Mouse (Mus musculus) thymus, adult 2 months (tissue): ENCODE results near the gene Sec61a1. TPM values are rescaled to one million over a fixed set of nuclear protein-coding genes. Genes with fewer than 3 reads are reported as not detected.

Source experiments
- DNase-seq: peaks from one replicate; pipeline ENCODE4 v3.0.0; 2021
- H3K27ac ChIP-seq: fragments of 200-500 bp; 2 replicates; pipeline ENCODE4 v1.5.1; 2012; ENCODE audit warnings: low read length, control low read depth; ENCODE audit not compliant: control insufficient read depth, insufficient read depth
- H3K27me3 ChIP-seq: fragments of 200-500 bp; 2 replicates; pipeline ENCODE4 v1.6.1; 2012; ENCODE audit warnings: mild to moderate bottlenecking, low read length, moderate library complexity, mixed read lengths; ENCODE audit not compliant: control insufficient read depth, insufficient read depth
- H3K36me3 ChIP-seq: fragments of 200-500 bp; 2 replicates; pipeline ENCODE4 v1.6.1; 2012; ENCODE audit warnings: mild to moderate bottlenecking, low read length, moderate library complexity; ENCODE audit not compliant: control insufficient read depth, insufficient read depth
- H3K4me1 ChIP-seq: fragments of 200-500 bp; replicated peaks from 2 replicates; pipeline ENCODE4 v1.6.1; 2012; ENCODE audit warnings: low read length; ENCODE audit not compliant: control insufficient read depth, insufficient read depth
- H3K4me3 ChIP-seq: fragments of 200-500 bp; 2 replicates; pipeline ENCODE4 v1.5.1; 2012; ENCODE audit warnings: mild to moderate bottlenecking, low read length, control low read depth, moderate library complexity; ENCODE audit not compliant: control insufficient read depth, insufficient read depth
- CTCF ChIP-seq: fragments of 200-500 bp; IDR thresholded peaks from 2 replicates; pipeline ENCODE4 v1.5.1; 2012; ENCODE audit warnings: mild to moderate bottlenecking, control low read depth, low read length, moderate library complexity, borderline replicate concordance; ENCODE audit not compliant: control insufficient read depth, poor library complexity, insufficient read depth; ENCODE audit errors: extremely low read depth
- POLR2A ChIP-seq: fragments of 200-500 bp; IDR thresholded peaks from 2 replicates; pipeline ENCODE4 v1.6.1; 2012; ENCODE audit warnings: mild to moderate bottlenecking, low read length, control low read depth, moderate library complexity; ENCODE audit not compliant: control insufficient read depth, poor library complexity, insufficient read depth; ENCODE audit errors: extremely low read depth
- WGBS: fragments of 180-500 bp; shearing (Covaris S2); methylation state at CpG from one replicate; pipeline ENCODE4 v1.1.7; 2018; 5-methylcytosine and 5-hydroxymethylcytosine counted together
- polyA plus RNA-seq: library from polyadenylated mRNA; depleted of rRNA; stranded (reverse); fragments of >200 nt; gene quantifications from 2 replicates; pipeline ENCODE4 v1.2.3, GENCODE M21; 2012

Sec61a1 gene
- polyA plus RNA-seq, 1 experiment, result 287 TPM

DNA sequence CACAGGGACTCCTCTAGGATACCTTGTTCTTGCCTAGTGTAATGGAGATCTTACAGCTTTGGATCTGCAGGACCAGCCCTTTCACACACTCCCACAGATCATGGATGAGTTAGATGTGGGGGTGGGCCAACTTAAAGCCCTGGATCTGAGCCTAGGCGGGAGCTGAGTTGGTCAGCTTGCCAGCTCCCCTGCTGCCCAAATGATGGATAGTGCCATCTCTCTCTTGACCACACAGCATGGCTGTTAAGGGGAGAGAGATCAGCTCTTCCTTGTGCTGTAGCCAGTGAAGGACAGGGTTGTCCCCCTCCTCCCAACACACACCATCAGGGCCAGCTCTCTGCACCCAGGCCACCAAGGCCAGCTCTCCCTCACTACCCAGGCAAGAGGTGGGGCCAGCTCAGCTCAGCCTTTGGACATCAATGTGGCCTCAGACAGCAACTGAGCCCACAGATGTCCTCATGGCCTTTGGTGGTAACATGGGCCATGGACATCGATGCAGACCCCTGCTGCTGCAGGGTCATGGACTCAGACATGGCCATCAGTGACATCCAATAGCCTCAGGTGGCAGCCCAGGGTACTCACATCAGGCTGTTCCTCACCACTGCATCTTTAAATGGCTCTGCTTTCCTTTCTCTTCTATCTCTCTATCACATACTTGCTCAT lies 21.5 kb upstream of the Sec61a1 start:
- no peaks in the 10 kb centered on the region for H3K36me3 ChIP-seq
- WGBS, result 89% methylated on average over 2 of the region's 2 CpGs
- TF ChIP-seq CTCF (no peak), POLR2A (no peak)

GRCm38 (mm10) chr6:88530306-88530705 lies 11.6 kb upstream of the Sec61a1 start:
- Histone ChIP-seq H3K4me1 (no peaks in the 10 kb centered on the region), H3K27me3 (no peaks in the 10 kb centered on the region), H3K27ac (no peak overlapping the region), H3K36me3 (no peaks in the 10 kb centered on the region), H3K4me3 (no peak overlapping the region)
- TF ChIP-seq POLR2A (no peak), CTCF (no peak)
- DNase-seq, result no peak

More for the DNA sequence above, 21.5 kb upstream of the Sec61a1 start:
- H3K27me3 ChIP-seq, result no peaks in the 10 kb centered on the region; the same call in 1 of the 2 replicates
- DNase-seq, result no peak
- H3K4me1 ChIP-seq, result no peaks in the 10 kb centered on the region
- no peak overlapping the region for H3K27ac ChIP-seq
- H3K4me3 ChIP-seq, result no peak overlapping the region

DNA sequence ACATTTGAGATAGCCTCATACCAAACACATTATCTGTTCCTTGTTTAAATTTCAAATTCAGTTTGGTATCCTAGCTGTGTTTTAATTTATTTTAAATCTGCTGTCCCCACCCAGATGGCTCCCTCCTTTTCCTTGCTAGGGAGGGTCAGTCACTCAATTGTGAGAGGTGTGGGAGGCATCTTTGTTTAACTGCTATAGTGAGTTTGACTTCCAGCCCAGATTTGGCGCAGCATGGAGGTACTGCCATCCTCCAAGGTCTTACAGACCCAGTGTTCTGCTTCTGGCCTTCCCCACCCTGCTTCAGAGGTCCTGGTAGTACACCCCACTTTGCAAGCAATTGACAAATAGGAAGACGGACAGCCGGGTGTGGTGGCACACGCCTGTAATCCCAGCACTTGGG lies 5.4 kb upstream of the Sec61a1 start:
- no peaks in the 10 kb centered on the region for H3K36me3 ChIP-seq
- TF ChIP-seq CTCF (no peak), POLR2A (no peak)
- no peaks in the 10 kb centered on the region for H3K27me3 ChIP-seq
- peaks cover 10% of the 10 kb centered on the region for H3K4me1 ChIP-seq
- no peak overlapping the region for H3K4me3 ChIP-seq
- WGBS, result 96% methylated on average over 4 of the region's 4 CpGs
- no peak for DNase-seq
- no peak overlapping the region for H3K27ac ChIP-seq

DNA sequence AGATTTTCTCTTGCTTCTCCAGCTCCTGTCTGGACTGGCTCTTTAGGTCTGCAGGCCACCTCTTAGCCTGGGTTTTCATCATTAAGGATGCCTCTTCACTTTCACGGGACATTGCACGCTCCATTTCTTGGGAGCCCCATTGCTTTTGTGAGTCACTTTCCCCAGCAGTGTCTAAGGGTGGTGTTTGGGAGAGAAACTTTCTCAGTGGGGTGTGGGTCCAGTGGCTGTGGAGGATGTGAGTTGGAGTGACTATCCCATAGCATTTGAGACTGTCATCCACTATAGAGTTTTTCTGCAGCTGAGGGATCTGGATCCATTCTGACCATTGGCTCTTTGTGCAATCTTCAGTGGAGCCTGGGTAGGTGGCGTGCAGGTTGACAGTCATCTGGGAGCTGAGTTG lies 4.7 kb upstream of the Sec61a1 start:
- Histone ChIP-seq H3K4me1 (peaks cover 10% of the 10 kb centered on the region), H3K27ac (no peak overlapping the region), H3K27me3 (no peaks in the 10 kb centered on the region), H3K36me3 (no peaks in the 10 kb centered on the region), H3K4me3 (no peak overlapping the region)
- WGBS, result 93% methylated on average over 3 of the region's 3 CpGs
- TF ChIP-seq POLR2A (no peak), CTCF (no peak)
- DNase-seq, result no peak

DNA sequence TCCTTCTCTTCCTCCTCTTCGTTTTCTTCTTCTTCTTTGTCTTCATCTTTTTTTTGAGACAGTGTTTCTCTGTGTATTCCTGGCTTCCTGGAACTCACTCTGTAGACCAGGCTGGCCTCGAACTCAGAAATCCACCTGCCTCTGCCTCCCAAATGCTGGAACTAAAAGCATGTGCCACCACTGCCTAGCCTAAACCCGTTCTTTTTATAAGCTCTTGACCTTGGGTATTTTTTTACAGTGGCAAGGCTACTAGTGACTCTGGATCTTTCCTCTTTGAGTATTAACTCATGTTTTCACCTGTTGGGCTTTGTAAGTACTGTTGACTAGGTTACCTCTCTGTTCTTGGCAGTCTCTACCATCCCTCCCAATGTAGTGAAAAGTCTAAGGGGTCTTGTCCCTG lies 4.3 kb upstream of the Sec61a1 start:
- Histone ChIP-seq H3K36me3 (no peaks in the 10 kb centered on the region), H3K4me3 (peak overlapping the region; percentile 37), H3K27me3 (no peaks in the 10 kb centered on the region), H3K4me1 (peaks cover 10% of the 10 kb centered on the region), H3K27ac (peak overlapping the region; percentile 58)
- TF ChIP-seq POLR2A (no peak), CTCF (no peak)
- DNase-seq, result no peak
- WGBS, result 22% methylated on average over 3 of the region's 3 CpGs

DNA sequence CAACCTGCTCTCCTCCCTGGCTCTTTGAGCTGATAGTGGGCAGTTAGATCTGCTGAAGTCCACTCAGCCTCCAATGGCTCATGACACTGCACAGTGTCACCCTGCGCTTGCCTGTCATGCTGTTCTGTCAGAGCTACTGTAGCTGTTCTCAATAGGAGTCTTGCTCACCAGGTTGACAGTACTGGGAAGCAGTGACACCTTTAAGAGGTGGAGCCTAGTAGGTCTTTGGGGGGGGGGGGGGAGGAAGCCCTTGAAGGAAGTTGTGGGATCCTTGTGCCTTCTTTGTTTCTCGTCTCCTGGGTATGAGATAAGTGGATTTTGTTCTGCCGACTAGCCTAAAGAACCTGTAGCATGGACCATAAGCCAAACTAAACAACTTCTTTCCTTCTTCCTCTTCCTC lies 3.9 kb upstream of the Sec61a1 start:
- Histone ChIP-seq H3K27ac (peak overlapping the region; percentile 58), H3K4me3 (peak overlapping the region; percentile 37), H3K27me3 (no peaks in the 10 kb centered on the region), H3K4me1 (peaks cover 15% of the 10 kb centered on the region), H3K36me3 (no peaks in the 10 kb centered on the region)
- WGBS, result 23% methylated on average over 3 of the region's 3 CpGs
- 0 out of 2 replicates have a peak, but pooled peaks have one; percentile 17 for TF ChIP-seq POLR2A
- no peak for TF ChIP-seq CTCF
- no peak for DNase-seq

DNA sequence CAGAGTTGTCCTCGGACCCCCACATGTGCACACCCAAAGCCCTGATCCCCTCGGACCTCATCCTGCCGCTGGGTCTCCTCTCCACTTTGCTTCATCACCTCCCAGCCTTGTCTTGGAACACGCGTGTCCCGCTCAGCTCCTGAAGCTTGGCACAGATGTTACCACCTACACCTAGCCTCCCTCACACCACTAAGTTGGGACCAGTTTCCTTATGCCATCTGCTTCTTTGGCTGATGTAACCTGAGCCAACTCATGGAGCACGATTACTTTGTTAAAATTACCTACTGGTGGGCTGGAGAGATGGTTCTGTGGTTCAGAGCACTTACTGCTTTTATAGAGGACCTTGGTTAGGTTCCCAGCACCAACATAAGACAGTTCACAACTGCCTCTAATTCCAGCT lies 3.1 kb upstream of the Sec61a1 start:
- Histone ChIP-seq H3K4me1 (peaks cover 20% of the 10 kb centered on the region), H3K4me3 (no peak overlapping the region), H3K27ac (no peak overlapping the region), H3K36me3 (no peaks in the 10 kb centered on the region), H3K27me3 (no peaks in the 10 kb centered on the region)
- 98% methylated on average over 7 of the region's 7 CpGs for WGBS
- TF ChIP-seq POLR2A, result no peak
- TF ChIP-seq CTCF, result no peak
- no peak for DNase-seq
